Mouse (Mus musculus) embryonic facial prominence, embryonic 11.5 days (tissue): ENCODE data around the gene Pik3c2a. TPM values are rescaled to one million over a fixed set of nuclear protein-coding genes. Genes with fewer than 3 reads are reported as not detected.

Source experiments
- ATAC-seq: fragments of 200-750 bp; cut with Nextera tagmentation; replicated peaks from 2 replicates; pipeline ENCODE4 v1.8.0; 2017; ENCODE audit warnings: low read depth; ENCODE audit not compliant: insufficient number of reproducible peaks, low FRiP score, low TSS enrichment
- DNase-seq: peaks from one replicate; pipeline ENCODE4 v3.0.0-alpha.2; 2015; ENCODE audit warnings: low spot score
- H3K27ac ChIP-seq: fragments of 300-500 bp; sonication (generic); replicated peaks from 2 replicates; pipeline ENCODE4 v1.5.1; 2014; ENCODE audit warnings: mild to moderate bottlenecking, low read depth, low read length, control low read depth
- H3K27me3 ChIP-seq: fragments of 300-500 bp; sonication (generic); 2 replicates; pipeline ENCODE4 v1.6.1; 2014; ENCODE audit warnings: mild to moderate bottlenecking, low read length, moderate library complexity, mixed read lengths; ENCODE audit not compliant: control insufficient read depth, insufficient read depth
- H3K36me3 ChIP-seq: fragments of 300-500 bp; sonication (generic); replicated peaks from 2 replicates; pipeline ENCODE4 v1.6.1; 2014; ENCODE audit warnings: low read depth, mild to moderate bottlenecking, low read length, moderate library complexity, mixed read lengths; ENCODE audit not compliant: control insufficient read depth, insufficient read depth
- H3K4me1 ChIP-seq: fragments of 300-500 bp; sonication (generic); 2 replicates; pipeline ENCODE4 v1.6.1; 2014; ENCODE audit warnings: low read length, mixed read lengths; ENCODE audit not compliant: control insufficient read depth, insufficient read depth
- H3K4me2 ChIP-seq: fragments of 300-500 bp; sonication (generic); 2 replicates; pipeline ENCODE4 v1.6.1; 2014; ENCODE audit warnings: low read depth, mild to moderate bottlenecking, control low read depth, low read length, moderate library complexity
- H3K4me3 ChIP-seq: fragments of 300-500 bp; sonication (generic); 2 replicates; pipeline ENCODE4 v1.5.1; 2014; ENCODE audit warnings: low read depth, low read length, control low read depth
- H3K9ac ChIP-seq: fragments of 300-500 bp; sonication (generic); replicated peaks from 2 replicates; pipeline ENCODE4 v1.6.1; 2014; ENCODE audit warnings: mild to moderate bottlenecking, control low read depth, low read length
- H3K9me3 ChIP-seq: fragments of 300-500 bp; sonication (generic); replicated peaks from 2 replicates; pipeline ENCODE4 v1.6.1; 2016; ENCODE audit warnings: mild to moderate bottlenecking, low read length, inconsistent platforms, mixed read lengths; ENCODE audit not compliant: control insufficient read depth
- WGBS: fragments of 180-500 bp; shearing (Covaris S2); extraction: QIAGEN DNeasy Blood & Tissue Kit; methylation state at CpG from one replicate; pipeline ENCODE4 v1.1.7; 2014; 5-methylcytosine and 5-hydroxymethylcytosine counted together
- polyA plus RNA-seq: library from polyadenylated mRNA; unstranded; fragments of >200 nt; fragmentation: Nextera tagmentation; extraction: Ambion mirVana; gene quantifications from 2 replicates; pipeline ENCODE4 v1.2.1, GENCODE M21; 2014

Gene Pik3c2a
- polyA plus RNA-seq, 1 experiment from 2014 or later: 28.6 TPM

DNA sequence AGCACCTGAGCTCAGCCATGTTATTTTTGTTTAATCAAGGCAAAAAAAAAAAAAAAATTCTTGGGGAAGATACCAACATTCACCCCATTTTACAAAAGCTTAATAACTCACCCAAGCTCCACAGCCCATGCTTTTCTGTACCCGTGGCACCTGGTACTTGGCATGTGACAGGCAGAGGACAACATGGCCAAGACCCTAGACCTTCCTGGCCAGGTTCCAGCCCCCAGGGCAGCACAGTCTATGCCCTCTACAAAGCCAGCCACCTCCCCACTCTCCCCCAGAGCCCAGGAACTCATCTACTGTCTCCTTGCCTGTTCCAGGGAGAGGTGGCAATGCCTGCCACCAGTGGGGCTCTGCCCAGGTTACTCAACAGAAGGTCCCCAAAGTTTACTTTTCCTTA lies 152.7 kb downstream of the Pik3c2a start:
- H3K4me1 ChIP-seq: peaks cover 3% of the 10 kb centered on the region

DNA sequence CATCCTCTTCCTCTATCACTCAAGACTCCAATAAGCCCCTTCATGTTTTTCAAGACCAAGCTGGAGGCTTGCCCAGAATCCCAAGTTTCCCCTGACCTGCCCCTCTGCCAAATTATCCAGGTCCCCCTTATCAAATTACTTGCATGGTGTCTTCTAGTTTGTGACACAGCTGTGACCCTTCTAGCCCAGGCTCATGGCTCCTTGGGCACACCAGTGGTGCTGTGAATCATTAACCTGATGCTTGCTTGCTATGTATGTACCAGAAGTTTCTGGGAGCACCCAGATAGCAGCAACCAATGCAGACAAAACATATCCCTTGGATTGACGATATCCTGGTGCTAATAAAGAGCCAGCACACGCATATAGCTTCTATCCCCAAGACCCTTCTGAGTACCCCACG lies 154.3 kb downstream of the Pik3c2a start:
- no peak overlapping the region for H3K9ac ChIP-seq
- WGBS: 84% methylated on average over 3 of the region's 3 CpGs

More for the DNA sequence above, 152.7 kb downstream of the Pik3c2a start:
- Histone ChIP-seq H3K4me2 (no peak overlapping the region), H3K9ac (no peak overlapping the region), H3K36me3 (no peaks in the 10 kb centered on the region), H3K27ac (no peak overlapping the region), H3K4me3 (no peak overlapping the region), H3K27me3 (no peaks in the 10 kb centered on the region), H3K9me3 (no peaks in the 10 kb centered on the region)
- DNase-seq (no peak), ATAC-seq (no peak)
- WGBS: 86% methylated on average over 1 of the region's 1 CpGs

DNA sequence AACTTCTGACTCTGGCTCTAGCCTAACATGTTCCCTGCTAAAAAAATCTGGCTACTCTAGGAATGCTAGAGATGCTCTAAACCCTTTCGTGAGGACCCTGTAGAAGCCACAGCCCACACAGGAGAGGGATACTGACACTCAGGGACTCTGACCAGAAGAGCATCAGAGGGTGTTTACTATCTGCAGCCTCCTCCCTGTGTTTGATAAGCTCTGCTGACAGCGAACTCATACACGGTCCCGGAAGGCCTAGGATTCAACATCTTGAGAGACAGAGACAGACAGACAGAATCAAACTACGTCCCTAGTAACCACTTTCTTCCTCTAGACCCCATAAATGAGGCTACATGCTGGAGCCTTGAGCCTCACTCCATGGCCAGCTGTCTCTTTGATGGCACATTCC lies 155.3 kb downstream of the Pik3c2a start:
- H3K4me3 ChIP-seq: no peak overlapping the region
- no peak for ATAC-seq
- H3K36me3 ChIP-seq: no peaks in the 10 kb centered on the region
- 77% methylated on average over 5 of the region's 5 CpGs for WGBS
- H3K4me1 ChIP-seq: no peaks in the 10 kb centered on the region; the same call in 1 of the 2 replicates
- H3K27me3 ChIP-seq: no peaks in the 10 kb centered on the region
- no peak overlapping the region for H3K4me2 ChIP-seq
- no peak overlapping the region for H3K9ac ChIP-seq
- no peaks in the 10 kb centered on the region for H3K9me3 ChIP-seq
- H3K27ac ChIP-seq: no peak overlapping the region
- DNase-seq: no peak

More for the DNA sequence above, 154.3 kb downstream of the Pik3c2a start:
- H3K27ac ChIP-seq: no peak overlapping the region
- H3K36me3 ChIP-seq: no peaks in the 10 kb centered on the region
- H3K9me3 ChIP-seq: no peaks in the 10 kb centered on the region
- no peak overlapping the region for H3K4me2 ChIP-seq
- H3K27me3 ChIP-seq: no peaks in the 10 kb centered on the region
- ATAC-seq (no peak), DNase-seq (no peak)
- H3K4me1 ChIP-seq: no peaks in the 10 kb centered on the region; the same call in 1 of the 2 replicates
- no peak overlapping the region for H3K4me3 ChIP-seq

Other genes with a start within 250 kb of the Pik3c2a start
- 3.6 and 5.8 TPM in 2 replicates for gene Plekha7, start 135.1 kb downstream of the Pik3c2a start, polyA plus RNA-seq
- gene Rps13, start 109.3 kb downstream of the Pik3c2a start, polyA plus RNA-seq: 785 and 880 TPM in 2 replicates
- 14.5 and 18.4 TPM in 2 replicates for gene Nucb2, start 60.9 kb upstream of the Pik3c2a start, polyA plus RNA-seq